Mouse (Mus musculus): ENCODE measurements at regions not wholly inside any gene's neighbourhood (a gene's known extent, or its start where the extent isn't known, plus 50 kb on each side); places are given as distances from the start of the nearest gene placed in this dataset.

DNA sequence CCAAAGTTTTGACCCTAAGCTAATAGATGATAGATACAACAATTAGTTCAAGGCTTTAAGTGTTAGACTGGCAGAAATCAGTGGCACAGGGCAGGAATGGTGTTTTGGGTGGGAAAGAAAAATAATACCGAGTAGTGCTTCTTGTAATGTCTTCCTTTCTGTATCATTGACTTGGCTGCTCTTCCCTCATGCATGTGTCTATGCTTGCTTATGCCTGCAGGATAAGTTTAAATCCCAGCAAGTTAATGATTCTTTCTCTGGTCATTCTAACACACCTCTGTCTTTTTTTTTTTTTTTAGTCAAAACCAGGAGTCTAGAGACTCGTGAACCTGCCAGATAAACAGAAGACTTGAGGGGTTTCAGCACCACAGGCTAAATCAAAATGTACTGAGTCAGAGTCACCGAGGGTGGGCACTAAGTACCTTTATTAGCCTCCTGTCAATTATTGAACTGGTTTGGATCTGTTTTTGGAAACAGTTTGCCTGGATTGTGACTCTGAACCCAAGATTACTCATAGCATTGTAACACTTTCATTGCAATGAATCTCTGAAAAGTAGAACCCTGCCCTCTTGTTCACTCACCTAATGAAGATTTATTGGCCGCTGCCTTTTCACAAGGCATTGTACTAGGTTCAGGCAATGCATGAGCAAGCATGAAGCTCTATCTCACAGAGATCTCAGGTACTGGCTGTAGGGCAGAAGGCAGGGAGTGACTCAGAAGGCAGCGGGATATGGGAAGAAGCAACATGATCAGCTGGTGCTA is 374.8 kb upstream of the A1bg start:
- DNase-seq (ENCODE audit: low read depth, low spot score): no peak

DNA sequence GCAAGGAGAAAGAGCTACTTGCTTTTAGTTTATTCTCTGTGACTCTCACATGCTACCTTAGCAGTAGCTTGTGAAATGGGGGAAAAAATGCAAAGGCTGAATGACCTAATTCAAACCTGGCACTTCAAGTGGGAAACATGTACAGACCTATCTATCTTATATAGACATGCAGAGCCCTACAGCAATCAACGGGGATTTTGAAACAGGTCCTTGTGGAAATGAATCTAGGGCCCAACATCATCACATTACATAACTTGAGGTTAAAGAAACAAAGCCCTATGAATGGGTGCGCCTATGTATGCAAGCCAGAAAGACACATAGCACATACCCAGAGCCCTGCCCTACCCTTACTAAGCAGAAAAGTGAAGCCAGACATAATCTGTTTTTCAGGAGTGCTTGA is 371.8 kb upstream of the A1bg start:
- peak; percentile 4 for DNase-seq (ENCODE audit: low read depth, low spot score)

DNA sequence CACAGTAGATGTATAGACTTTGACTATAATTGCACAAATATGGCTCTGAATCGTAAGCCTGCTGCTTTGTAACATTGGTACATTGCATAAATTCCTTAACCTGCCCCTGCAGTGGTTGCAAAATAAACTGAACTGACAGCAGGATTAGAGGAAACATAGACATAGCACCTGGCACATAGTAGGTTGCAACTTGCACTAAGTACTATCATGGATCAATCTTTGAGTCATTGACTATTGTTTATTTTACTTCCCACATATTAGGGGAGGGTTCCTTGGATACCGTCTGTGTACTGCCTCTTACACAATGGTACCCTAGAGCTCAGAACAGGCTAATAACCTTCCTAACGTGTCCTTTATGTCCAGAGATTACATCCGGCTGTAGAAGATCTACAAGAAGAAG is 371.3 kb upstream of the A1bg start:
- no peak for DNase-seq (ENCODE audit: low read depth, low spot score)

DNA sequence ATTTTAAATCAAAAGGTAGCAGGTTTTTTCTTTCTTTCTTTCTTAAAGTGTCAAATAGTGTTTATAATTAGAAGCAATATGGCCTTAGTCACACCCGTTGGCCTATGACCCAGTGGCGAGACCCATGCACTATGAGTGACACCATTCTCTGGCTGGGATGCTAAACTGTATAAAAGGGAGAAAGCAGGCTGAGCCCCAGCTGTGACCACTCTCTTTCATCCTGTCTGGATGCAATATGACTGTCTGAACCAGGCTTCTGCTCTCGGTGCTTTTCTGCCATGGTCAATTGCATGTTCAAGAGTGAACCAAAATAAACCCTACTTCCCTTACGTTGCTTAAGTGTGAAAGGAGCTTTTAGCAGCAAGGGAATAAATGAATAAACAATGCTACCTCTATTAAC is 346.0 kb upstream of the A1bg start:
- DNase-seq (ENCODE audit: low read depth, low spot score): no peak

DNA sequence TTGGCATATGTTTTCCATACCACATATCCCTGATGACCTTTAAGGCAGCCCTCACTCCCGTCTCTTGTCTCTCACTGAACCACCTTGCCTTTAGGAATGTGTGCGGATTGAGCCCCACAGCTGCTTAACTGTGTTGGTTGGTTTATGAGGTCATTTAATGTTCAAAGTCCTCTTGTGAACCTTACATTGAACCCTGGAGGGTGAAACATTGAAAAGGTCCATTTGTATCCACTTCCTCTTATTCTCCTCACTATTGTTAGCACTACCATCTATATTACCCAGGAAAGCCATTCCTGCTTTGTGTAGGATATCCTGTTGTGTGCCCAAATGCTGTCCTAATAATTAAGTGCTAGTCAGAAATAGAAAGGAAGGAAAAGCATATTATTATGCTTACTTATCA is 336.2 kb upstream of the A1bg start:
- no peak for DNase-seq (ENCODE audit: low read depth, low spot score)

DNA sequence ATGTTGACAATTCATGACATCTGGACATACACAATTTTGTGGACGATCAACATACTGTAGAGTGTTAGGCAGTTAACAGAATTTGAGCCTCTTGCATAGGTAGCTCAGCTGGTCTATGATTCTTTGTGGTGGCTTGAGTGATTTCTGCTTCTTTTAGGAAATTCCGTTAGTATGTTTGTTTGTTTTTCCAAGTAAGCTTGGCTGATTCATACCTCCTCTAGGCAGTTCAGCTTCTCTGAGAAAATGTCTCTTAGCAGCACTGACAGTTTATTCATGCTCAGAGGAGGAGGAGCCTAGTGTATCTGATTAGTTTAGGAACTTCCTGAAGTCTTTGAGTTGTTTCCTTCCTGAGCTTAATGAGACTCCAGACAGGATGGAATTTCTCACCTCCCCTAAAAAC is 321.7 kb upstream of the A1bg start:
- peak; percentile 77 for DNase-seq (ENCODE audit: low read depth, low spot score)

DNA sequence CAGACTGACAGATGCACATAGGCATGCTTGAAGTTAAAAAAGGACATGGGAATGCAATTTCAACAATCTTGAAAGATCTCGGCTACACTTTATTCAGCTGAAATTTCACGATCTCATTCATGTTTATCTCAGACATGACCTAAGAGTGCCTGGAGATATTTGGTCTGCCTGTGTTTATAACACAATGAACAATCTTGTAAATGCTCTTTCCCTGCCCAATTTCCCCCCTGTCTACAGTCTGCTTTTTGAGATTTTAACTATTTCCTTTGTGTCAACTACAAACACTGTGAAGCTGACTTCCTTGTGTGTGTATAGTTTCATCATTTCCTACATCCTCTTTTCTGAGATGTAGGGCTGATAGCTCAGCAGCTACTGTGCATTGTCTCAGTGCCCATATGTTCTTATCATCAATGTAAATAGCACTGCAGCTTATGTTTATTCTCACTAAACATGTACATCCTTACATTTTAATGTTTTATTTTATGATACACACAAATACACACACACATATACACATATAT is 319.4 kb upstream of the A1bg start:
- DNase-seq (ENCODE audit: low read depth, low spot score): no peak

DNA sequence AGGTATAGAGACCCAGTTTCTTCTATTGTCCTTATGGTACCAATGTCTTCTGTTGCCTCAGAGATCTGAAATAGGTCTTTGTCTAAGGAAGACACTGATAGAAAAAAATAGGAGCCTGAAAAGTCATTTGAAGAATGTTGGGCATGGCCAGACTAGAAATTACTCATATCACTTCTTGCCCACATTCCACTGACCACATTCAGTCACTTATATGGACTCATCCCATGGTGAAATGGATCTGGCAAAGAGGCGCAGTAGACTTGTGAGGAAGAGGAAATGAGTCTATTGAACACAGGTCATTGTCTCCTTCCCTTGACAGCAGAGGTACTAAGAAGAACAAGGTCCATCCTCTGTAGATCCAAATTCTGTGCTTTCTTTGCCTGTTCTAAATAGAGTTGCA is 318.9 kb upstream of the A1bg start:
- peak; percentile 91 for DNase-seq (ENCODE audit: low read depth, low spot score)

DNA sequence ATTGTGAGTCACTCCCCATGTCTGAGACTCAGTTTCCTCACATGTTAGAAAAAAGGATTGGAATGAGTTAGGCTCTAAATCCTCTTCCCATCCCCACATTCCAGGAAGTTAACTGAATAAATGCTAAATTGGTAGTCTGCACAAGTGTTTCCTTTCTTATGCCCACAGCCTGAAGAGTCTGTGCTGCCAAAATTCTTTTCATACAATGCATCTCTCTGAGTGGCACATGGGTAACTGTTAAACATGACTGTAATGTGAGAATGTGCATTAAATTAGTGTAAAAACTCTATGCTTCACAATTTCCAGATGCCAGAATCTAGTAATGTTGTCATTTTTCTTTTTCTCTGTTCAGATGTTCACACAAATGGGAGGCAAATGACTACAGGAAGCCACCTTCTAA is 317.5 kb upstream of the A1bg start:
- DNase-seq (ENCODE audit: low read depth, low spot score): peak; percentile 59

DNA sequence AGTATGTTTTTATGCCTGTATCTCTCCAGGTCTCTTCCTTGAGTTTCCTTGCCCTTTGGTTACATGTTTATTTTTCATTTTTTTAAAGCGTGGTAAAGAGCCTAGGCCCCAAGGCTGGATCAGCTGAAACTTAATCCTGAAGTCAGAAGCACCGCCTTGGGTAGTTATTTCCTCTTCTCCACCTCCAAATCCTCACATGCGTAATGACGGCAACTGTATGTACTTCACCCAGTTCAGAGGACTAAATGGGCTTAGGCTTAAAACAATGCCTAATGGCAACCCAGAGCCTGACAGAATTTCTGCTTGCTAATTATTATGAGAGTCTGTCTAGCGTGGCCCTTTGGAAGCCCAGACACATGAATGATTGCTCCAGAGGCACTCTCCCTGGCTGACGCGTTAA is 316.6 kb upstream of the A1bg start:
- no peak for DNase-seq (ENCODE audit: low read depth, low spot score)

DNA sequence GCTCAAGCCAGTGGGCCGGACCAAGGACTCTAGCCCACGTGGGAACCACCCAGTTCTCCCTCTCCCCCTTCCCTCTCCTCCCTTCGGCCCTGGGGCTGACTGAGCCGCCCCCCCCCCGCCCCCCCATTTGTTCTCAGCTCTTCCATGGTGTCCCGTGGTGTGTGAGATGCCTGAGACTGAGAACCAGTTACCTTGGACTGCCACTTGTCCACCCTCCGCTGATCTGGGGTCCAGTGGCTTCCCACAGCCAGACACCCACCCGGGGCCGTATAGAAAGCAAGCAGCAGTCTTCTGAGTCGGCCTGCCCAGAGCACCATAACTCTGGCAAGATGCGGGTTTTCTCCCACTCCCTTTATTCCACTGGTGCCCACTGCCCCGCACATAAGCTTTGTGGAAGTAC is 316.2 kb upstream of the A1bg start:
- DNase-seq (ENCODE audit: low read depth, low spot score): no peak

DNA sequence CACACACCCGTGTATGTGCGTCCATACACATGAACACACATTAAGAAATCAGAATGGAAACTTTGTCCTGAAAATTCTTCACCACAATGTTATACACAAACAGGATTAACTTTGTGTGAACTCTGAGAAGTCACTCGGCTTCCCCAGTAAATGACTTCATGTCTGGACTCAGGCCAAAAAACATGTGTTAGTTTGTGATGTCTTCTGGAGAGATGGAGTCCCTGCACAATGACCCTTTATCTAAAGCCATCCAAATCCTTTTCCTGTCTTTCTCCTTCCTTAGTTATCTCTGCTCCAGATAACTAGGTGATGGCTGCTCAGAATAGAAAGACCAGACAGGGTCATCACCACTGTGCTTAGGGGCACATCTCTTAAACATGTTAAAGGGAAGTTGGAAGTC is 306.8 kb upstream of the A1bg start:
- DNase-seq (ENCODE audit: low read depth, low spot score): peak; percentile 53

DNA sequence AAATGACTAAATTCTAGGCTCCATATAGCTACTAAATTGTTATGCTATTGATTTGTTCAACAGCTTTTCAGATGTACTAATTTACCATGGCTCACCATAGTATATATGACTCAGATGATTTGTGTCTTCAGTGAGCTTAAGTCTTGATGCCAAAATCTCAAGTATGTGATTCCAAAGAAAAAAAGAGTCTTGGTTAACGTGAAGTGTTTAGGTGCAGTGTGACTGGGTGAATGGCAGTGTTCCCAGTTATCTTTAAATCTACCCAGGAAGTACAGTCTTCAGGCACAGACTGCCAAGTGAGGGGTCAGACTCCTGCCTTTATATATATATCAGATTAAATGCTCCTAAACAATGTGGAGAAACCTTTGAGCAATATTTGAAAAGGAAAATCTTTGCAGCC is 300.1 kb upstream of the A1bg start:
- DNase-seq (ENCODE audit: low read depth, low spot score): peak; percentile 75

DNA sequence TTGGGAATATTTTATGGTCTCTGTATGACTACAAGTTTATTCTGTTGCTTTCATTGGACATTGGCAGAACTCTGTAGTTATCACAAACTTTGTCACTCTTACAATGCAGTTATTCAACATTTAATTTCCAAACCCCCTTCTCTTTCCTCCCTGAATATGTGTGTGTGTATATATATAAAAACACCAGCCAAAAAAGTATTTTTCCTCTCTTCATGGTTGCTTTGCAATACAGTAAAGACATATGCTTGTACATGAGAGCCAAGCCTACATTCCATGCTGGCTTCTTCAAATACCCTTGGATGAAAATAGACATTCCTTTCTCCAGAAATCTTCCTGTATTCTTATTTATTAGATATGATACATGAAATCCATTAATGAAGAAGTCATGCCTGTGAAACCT is 287.3 kb upstream of the A1bg start:
- peak; percentile 20 for DNase-seq (ENCODE audit: low read depth, low spot score)

DNA sequence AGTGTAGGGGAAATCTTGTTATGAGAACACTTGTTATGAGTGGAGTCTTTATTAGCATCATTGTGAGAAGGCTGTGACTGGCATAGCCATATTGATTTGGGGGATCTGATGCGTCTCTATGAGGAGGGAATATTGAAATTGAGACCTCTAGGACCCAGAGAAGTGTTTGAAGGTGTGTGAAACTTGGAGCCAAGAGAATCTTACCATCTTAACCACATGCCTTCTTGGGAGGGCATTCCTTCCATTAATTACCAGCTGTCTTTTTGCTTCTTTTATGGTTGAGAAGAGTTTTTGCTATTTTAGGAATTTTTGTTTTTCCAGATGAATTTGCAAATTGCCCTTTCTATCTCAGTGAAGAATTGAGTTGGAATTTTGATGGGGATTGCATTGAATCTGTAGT is 267.2 kb upstream of the A1bg start:
- peak; percentile 62 for DNase-seq (ENCODE audit: low read depth, low spot score)

DNA sequence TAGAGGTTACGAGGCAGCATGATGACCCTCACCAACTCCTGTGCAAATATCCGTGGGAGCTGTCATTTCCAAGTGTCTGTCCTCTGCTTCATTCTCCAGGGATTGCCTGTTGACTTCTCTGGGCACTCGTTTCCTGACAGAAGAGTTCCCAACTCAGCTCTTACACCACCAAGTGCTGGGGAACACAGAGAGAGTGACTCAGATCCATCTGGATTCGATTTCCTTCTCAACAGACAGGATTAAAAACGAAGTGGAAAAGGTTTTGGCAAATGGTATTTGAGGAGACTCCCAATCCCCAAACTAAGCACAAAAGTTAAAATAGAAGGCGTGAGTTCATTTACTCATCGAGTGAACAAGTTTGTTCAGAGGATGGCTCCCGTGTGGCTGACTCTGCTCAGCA is 266.7 kb upstream of the A1bg start:
- peak; percentile 91 for DNase-seq (ENCODE audit: low read depth, low spot score)

DNA sequence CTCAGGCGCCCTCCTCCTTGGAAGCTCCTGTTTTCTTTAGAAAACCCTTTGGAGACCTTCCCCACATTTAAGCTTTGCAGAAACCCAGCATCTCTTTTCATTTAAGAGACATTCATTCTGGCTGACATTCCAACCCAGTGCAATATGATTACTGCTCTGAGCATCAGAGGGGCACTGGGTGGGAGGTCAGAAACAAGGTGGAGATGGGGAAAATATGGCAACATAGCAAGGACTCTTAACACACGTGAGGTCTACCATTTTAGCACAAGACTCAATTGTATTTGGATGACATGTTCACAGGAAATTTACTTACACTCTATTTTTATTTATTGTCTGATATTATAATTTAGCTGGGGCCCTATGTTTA is 261.8 kb upstream of the A1bg start:
- no peak for DNase-seq (ENCODE audit: low read depth, low spot score)

DNA sequence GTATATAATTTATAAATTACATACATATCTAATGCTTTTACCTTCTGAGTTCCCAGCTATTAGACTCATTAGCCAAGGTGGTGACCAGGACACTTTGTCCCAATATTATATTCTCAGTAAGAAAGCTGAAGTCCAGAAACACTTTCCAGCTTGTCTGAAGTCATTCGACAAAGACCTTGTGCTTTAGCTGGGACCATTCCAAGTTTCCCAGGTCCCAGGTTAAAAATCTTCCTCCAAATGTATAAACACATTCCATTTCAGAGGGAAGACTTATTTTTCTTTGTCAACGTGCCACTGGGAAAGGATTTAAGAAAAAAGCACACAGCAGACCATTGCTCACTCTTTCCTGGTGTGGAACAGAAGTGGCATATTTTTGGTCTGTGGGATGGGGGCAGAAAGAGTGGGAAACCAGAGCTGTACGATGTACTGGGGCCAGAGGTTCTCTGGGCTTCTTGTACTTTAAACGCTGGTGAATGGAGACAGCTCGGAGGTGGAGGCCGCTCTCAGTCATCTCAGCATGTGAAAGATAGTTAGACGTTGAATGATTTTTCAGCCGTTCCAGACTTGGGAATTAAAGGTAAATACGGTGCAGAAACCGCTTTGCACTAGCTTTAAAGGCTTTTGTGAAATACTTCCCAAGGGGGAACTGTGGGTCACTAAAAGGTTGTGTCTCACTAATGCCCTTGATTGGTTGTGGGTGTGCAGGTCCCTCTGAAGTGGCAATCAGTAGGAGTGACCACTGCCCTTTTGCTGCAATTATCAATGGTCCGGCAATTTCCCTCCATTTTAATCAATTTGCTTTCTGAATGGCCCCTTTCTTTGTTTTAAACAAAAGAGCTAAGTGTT is 261.2 kb upstream of the A1bg start:
- no peak for DNase-seq (ENCODE audit: low read depth, low spot score)

DNA sequence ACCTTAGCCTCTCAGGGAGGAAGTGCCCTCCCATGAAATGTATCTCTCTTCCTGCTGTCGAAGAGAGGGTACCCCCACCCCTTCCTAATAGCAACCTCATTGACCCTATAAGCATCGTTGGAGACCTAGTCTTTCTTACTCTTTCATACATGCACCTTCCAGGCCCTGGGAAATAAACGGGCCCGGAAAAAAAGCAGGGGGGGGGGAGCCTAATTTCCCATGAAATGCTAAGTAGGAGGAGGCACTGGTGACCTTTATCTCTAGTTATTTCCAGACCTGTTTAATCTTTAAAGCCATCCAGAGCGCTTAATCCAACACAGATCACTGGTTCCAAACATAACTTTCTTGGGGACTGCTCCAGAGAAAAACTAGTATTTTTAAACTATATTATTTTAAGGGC is 260.5 kb upstream of the A1bg start:
- no peak for DNase-seq (ENCODE audit: low read depth, low spot score)

DNA sequence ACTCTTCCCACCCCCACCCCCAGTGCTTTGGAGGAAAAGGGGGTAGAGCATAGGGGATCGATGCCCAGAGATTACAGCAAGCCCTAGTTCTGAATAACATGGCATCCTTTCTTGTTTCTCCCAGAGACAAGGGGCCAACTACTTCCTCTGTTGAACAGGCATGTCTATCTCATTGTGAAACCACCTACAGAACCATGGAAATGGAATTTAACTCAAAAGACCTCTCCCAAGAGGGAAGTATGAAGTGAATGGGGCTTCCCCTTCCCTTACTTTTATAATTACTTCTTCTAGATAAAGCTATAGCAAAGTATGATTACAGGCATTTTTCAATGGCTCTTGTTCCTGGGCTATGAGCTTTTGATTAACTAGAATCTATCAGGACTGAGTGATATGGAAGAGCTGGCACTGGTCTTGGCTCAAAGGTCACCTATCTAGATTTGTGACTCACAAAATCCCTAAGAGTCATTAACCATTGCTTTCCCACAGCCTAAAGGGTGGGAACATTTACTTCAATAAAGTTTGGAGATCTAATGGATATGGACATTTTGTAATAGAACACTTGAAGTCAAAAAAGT is 246.1 kb upstream of the A1bg start:
- DNase-seq (ENCODE audit: low read depth, low spot score): no peak

DNA sequence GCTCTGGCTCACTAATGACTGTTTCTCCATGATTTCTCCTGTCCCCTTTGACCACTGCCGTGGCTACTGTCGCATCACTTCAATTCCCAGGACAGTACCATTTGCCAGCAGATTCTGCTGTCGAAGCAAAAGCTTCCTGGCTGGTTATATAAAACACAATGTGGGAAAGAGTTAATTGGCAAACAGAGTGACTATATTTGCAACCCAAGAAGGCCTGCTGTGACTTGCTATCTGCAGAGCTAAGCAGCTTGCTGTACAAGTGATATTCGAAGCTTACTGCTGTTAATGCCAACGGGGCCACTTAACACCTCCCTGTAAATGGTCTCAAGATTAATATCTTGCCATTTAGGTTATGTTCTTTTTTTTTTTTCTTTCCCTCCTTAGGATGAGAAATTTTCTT is 242.2 kb upstream of the A1bg start:
- peak; percentile 42 for DNase-seq (ENCODE audit: low read depth, low spot score)

DNA sequence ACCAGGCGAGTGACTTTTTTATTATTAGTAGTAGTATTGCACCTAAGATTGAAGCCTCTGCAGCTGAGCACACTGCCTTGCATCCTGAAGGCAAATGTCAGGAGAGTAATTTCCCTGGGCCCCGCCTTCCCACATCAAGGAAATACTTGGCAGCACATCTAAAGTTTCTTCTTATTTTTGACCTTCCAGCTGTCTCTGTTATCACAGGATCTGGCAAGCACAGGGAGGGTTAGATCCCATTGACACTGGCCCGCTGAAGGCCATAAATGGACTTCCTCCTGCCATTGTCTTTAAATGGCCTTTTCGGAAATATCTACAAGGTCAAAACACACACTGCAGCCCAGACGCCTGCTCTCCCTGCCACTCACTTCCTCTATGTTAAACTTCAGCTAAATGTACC is 238.6 kb upstream of the A1bg start:
- no peak for DNase-seq (ENCODE audit: low read depth, low spot score)

DNA sequence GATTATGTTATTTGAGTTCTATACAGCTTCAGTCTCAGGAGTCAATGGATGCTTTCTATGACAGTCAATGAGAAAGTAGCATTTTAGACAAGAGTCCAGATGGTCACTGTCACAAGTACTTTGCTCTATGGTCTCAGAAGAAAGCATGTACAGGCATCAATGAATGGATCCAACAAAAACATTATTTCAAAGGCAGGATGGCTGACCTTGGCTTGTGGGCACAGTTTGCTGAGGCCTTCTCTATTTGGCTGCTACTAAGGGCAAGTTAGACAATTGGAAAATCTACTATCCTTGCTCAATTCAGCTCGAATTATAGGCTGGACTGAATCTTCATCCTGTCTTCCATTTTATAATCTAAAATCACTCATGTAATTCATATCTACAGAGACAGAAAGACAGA is 237.9 kb upstream of the A1bg start:
- DNase-seq (ENCODE audit: low read depth, low spot score): no peak

All from 3T3-L1 (cell line).